Mouse (Mus musculus) C2C12 (cell line): Measurements from ENCODE around the gene Atp8a2.

Experiments
- CTCF ChIP-seq: IDR thresholded peaks from one replicate; pipeline ENCODE4 v1.5.1; 2011; ENCODE audit not compliant: control insufficient read depth, insufficient read depth, insufficient read length
- MYOG ChIP-seq: IDR thresholded peaks from one replicate; pipeline ENCODE4 v1.6.1; 2011; ENCODE audit not compliant: control insufficient read depth, insufficient read length; ENCODE audit errors: extremely low read depth
- USF1 ChIP-seq: IDR thresholded peaks from one replicate; pipeline ENCODE4 v1.6.1; 2011; ENCODE audit warnings: low read depth, mild to moderate bottlenecking, control low read depth, moderate library complexity

- no peak for TF ChIP-seq CTCF
- no peak for TF ChIP-seq USF1
- TF ChIP-seq MYOG = no peak
Measured at GRCm38 (mm10) chr14:60131196-60131876, 65.6 kb downstream of the Atp8a2 start.
